Mouse (Mus musculus) heart, postnatal 36 days (tissue): ENCODE measurements around the gene Thap3. TPM values are rescaled to one million over a fixed set of nuclear protein-coding genes. Genes with fewer than 3 reads are reported as not detected.

Experiments used
- DNase-seq, 2 experiments: peaks; one replicate each; pipeline ENCODE4 v3.0.0; 2021 to 2022
- intact Hi-C: fragments of 180-260 bp; cut with DNase I; formaldehyde crosslinking; loops from one replicate; pipeline ENCODE4 v1.15.1; 2025
- total RNA-seq, 2 experiments: library from RNA; stranded (reverse); gene quantifications; 2 replicates each; pipeline ENCODE4 v1.2.3; 2021

The Thap3 gene
- total RNA-seq, 2 experiments from 2014 or later, result 12.8 to 12.9 TPM

DNA sequence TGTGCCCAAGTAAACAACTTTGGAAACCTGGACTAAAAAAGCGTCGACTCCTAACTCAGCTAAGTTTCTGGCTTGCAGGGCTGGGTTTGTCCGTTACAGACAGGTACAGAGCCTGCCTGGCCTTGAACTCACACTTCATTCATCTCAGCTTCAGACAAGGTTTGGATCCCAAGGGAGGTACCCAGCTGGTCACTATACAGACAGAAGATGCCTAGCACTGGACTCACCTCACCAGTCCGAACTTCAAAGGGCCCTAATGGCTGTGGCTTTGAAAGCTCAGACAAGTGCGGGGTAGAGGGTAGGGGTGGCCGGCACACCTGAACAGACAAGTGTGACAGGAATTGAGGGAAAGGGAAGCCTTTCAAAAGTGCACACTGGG is 302 bp upstream of the Thap3 start:
- intact Hi-C loops, result loop anchor here (2.0 kb wide), 1 partner anchor 40 kb away; no protein-coding TSS in a partner anchor
- no peak for DNase-seq

DNA sequence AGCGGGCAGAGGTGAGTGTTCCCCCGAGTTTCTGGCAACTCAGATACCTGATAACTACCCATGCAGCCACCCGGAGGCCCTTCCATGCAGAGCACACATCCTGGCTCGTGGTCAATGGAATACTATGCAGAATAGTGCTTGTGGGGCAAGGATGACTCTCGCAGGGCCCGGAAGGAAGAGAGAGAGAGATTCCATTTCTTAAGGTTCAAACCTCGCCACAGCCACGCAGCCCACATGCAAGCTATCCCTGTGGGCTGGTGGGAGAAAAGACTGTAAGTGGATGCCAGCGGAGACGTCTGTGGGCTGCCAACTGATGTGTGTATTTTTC is 819 bp downstream of the Thap3 start:
- no peak for DNase-seq
- intact Hi-C loops, result loop anchor here (2.0 kb wide), 1 partner anchor 41 kb away; no protein-coding TSS in a partner anchor

DNA sequence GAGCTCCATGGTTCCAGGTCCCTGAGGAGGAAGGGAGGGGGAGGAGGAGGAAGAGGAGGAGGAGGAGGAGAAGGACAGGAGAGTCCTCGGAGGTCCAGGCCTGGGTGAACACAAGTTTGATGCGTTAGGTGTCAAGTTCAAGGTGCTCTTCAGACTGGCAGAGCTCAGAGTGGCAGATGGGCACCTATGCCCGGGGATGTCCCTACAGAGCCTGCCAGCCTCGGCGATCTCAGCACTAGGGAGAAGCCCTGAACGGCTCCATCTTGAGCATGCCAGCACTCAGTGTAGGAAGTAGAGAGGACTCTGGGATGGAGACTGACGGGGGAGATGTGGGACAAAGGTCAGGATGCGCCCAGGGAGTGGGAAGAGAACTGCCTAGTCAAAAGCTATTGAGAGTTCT is 2.1 kb downstream of the Thap3 start:
- intact Hi-C loops, result loop anchor here (2.0 kb wide), 1 partner anchor 52 kb away; the partner anchor contains the start of genes Nol9 and Tas1r1
- DNase-seq, result no peak

DNA sequence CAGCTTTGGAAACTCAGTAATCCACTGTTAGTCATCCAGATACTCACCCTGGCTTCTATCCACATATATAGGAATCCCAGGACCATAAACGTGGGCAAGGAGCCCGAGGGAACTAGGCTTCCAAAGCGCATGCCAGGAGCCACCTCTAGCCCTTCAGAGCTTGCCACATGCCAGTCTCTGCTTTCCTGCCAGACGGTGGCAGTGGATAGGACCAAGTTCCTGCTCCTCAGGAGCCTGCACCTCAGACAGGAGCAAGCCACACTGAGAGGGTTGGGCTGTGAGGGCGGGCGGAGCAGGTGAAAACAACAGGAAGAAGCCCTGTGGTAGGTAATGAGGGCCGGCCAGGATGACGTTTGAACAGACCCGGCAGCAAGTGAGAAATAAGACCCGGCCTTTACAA is 2.9 kb downstream of the Thap3 start:
- DNase-seq, result no peak
- intact Hi-C loops, result loop anchor here (2.0 kb wide), 1 partner anchor 53 kb away; the partner anchor contains the start of genes Nol9 and Tas1r1

DNA sequence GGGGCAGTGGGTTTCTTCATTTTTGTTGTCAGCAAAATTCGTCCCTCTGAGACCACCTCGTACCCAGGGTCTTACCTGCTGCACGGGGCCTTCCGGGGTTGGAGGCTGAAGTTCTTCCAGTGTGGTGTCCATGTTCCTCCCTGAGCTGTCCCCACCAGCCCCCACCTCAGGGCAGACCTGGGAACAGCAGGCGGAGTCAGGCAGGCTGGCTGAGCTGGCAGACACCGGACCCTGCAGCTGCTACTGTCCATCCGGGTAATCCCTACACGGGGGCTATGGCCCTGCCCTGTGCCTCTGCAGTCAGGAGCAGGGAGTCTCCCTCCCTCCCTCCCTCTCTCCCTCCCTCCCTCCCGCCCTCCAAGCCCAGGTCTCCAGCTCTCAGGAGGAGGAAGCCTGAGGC is 5.2 kb downstream of the Thap3 start:
- DNase-seq, result no peak

DNA sequence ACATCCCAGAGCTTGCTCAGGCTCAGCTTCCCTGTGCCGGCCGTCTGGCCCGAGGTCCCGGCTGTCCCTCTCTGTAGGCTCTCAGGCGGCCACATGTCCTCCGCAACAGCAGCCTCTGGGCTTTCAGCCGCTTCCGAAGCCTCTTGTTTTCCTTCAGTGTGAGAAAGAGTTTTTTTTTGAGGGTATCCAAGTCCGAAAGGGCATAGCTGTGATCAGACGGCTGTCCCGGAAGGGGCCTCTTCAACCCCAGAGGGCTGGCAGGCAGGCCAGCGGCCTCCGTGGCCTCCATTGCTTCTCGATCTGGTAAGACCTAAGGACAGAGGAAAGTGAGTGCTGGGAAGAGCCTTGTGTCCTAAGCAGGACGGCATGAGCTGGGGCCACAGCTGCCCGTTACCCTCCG is 5.8 kb downstream of the Thap3 start:
- no peak for DNase-seq

More for the DNA sequence above, 5.2 kb downstream of the Thap3 start:
- intact Hi-C loops, result no loop called here

DNA sequence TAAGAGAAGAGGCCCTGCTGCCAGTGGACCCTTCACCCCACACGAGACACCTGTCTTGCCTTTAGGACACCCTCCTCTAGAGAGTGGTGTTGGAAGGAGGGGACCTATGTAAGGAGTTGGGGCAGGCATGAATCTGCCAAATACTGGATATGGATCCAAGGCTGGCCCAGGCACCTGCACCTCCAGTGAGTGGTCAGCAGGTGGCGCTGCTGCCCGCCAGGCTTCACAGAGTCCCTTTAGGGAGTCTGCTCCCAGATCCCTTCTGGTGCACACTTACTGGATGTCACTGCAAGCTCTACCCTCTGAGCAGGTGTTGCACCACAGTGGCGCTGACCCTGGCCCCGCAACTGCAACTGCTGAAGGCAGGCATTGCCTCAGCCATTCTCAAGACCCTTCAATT is 7.4 kb downstream of the Thap3 start:
- peak; percentile 85 to 88 for DNase-seq
- intact Hi-C loops, result loop anchor here (1.0 to 2.0 kb wide), 2 partner anchors 54 to 115 kb away; no protein-coding TSS in a partner anchor

More for the DNA sequence above, 5.8 kb downstream of the Thap3 start:
- intact Hi-C loops, result no loop called here

DNA sequence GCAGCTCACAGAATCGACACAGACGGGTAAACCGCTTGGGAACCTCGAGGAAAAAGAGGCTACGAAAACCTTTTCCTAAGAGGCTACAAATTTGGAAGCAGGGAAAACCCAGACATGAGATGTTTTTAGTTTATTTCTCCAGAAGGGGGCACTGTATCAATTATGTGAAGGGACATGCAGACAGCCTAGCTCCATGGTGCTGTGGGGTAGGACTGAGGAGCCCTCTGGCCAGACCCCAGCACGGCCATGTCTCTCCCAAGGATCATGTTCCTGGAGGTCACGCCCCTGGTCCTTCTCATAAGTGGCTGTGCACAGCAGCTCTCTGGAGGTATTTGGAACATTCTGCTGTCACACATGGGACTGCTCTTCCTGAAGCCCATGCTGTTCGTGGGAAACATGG is 8.1 kb downstream of the Thap3 start:
- intact Hi-C loops, result loop anchor here (1.0 to 2.0 kb wide), 2 partner anchors 55 to 116 kb away; no protein-coding TSS in a partner anchor
- no peak for DNase-seq

DNA sequence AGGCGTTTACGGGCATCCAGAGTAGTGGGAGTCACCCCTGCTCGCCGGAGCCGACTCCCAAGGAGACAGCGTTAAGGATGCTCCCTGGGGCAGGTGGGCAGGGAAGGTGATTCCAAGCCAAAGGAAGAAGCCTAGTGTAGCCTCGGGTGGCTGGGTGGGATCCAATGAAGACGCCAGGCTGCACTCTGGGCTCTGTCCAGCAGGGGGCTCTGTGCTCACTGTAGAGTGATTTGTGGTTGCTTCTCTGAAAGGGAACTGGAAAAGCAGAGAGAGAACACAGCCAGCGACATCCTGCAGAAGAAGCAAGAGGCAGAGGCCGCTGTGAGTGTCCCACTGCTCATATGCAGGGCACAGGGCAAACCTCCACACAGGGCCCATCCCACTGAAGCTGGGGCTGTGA is 11.0 kb downstream of the Thap3 start:
- peak; percentile 88 to 93 for DNase-seq
- intact Hi-C loops, result no loop called here

DNA sequence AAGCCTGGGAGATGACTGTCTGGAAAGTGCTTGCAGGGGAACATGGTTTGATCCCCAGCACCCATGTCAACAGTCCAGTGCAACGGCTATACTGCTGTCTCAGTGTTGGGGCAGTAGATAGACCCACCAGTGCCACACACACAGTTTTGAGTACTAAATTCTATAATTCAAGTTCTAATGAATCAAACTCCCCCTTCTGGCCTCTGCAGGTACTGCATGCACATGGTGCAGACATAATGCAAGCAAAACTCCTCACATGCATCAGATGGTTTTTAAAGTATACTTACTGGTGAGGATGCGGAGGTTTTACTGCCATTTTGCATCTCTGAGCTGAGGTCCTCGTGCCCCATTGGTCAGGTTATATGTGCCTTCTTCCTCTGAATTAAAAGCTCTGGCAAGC is 13.4 kb downstream of the Thap3 start:
- no peak for DNase-seq
- intact Hi-C loops, result no loop called here

DNA sequence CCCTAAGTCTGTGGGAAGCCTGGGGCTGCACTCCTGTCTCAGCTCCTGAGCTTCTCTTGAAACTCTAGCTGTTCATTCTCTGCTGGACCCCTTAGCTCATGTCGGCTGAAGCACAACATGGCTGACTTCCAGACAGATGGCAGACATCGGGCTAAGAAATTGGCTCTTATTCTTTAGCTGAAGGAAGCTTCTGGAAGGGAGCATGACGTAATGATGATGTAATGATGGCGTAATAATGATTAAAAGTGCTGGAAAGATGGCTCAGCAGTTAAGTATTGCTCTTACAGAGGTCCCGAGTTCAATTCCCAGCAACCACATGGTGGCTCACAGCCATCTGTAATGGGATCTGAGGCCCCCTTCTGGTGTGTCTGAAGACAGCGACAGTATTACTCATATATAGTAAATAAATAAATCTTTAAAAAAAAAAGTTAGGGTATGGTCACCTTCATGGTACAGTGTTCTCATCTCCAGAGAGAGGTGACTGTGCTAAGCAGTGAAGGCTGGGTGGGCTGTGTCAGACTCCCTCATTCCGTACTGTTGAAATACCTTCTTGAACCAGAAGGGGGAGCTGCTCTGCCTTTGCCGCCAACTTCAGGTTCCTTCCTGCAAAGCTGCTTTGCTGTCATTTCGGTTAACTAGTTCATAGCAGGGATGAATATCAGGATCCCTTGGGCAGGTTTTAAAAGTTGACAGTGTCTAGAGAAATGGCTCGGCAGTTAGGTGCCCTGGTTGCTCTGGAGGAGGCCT is 16.4 kb downstream of the Thap3 start:
- DNase-seq, result no peak
- intact Hi-C loops, result no loop called here

DNA sequence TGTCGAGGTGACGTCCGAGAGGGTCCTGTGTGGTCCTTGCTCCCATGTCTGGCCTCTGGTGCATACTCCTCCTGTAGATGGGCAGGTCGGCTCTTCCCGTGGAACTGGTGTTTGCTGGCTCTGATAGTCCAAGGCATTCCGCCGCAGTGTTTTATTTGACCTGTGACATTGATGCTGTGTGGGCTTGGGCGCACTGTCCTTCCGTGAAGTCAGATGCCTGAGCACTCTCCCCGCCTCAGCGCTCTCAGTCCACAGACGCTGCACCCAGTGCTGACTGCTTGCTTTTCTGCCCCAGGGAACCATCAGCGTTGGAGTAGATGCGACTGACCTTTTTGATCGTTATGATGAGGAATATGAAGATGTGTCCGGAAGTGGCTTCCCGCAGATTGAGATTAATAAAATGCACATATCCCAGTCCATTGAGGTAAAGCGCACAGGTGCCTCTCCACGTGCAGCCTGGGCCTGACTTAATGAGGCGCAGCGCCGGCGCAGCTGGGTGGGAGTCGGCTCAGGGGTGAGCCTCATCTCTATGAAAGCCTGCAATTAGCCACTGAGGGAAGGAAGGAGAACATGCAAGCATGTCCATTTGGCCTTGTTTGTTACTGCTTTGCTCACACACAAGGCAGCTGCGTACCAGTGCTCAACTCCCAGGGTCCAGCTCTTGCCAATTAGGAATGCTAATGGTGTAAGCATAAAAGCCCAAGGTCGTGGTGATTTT is 20.4 kb downstream of the Thap3 start:
- DNase-seq, result no peak
- intact Hi-C loops, result no loop called here

DNA sequence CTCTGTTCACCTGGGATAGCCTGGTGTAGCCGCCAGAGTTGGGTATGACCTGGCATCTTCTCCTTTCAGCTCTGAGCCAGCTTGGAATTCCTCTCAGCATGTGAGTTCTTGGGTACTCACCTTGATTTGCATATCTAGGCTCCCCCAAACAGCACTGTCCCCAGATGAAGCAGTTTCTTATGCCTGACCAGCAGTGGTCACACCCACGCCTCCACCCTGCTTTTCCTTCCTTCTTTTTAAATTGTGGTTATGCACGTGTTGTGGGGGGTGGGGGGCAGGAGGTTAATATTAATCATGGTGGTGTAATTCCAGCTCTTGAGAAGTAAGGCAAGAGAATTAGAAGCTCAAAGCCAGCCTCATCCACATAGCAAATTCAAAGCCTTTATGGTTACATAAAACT is 26.0 kb downstream of the Thap3 start:
- no peak for DNase-seq
- intact Hi-C loops, result no loop called here

DNA sequence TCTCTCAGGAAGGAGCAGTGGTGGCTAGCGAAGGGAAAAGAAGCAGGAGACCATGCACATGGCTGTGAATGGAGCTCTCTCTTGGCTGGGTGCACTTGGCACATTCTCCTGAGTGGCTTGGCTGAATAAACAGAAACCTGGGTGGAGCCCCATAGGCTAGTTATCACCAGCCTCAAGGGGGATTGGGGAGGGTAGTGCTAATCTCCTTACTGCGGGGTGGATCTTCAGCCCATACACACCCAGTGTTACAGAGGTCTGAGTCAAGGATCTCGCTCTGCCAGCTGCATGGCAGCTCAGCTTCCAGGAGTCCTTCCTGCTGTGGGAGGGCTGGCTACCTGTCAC is 28.3 kb downstream of the Thap3 start:
- no peak for DNase-seq
- intact Hi-C loops, result no loop called here

DNA sequence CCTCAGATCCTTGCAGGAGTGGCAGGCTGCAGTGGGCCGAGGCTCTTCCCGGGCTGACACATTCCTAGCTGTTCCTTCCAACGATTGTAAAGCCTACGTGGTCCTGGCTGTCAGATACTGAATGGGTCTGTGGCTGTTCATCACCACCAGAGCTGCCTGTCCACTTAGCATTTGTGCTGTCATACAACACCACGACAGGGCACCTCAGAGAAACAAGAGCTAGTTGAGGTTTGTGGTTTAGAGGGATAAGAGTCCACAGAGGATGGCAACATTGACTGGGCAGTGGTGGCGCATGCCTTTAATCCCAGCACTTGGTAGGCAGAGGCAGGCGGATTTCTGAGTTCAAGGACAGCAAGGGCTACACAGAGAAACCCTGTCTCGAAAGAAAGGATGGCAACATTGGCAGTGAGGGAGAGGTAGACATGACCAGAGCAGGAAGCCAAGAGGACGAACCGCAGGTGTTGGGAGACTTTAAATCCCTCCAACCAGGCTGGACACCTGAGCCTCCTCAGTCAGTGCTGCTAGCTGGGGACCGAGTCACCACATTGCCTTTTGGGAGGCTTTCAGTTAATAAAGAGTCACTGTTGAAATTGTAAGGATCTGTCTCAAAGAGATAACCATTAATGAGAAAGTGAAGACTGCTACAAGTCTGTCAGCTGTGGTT is 28.8 kb downstream of the Thap3 start:
- no peak for DNase-seq
- intact Hi-C loops, result no loop called here

DNA sequence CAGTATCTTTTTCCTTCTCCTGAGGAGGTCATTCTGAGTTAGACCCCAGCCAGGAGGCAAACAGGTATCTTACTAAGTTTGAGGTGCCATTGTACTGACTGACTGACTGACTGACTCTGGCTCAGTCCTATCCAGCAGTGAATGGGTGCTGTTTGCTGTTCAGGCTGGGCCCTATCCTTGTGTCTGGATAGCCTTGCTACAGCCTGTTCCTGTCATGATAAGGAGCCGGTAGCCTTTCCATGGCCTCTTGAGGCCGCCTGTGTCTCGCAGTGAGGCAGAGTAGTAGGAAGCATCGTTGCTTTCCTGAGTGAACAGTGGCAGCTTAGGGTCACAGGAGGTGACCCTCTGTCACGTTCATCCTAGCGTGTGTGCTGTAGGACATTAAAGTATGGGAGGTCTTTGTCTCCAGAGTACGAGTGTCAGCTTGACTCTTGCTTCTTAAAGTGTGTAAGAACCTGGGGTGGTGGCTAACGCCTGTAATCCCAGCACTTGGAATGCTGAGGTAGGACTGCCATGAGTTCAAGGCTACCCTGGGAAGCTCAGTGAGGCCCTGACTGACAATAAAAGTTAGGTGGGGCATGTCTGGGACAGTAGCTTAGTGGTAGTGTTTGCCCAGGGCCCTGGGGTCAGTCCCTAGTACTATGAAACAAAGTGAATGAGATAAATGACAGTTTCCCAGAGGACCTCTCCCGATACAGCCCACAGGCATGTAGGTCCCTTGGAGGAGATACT is 31.0 kb downstream of the Thap3 start:
- DNase-seq, result no peak
- intact Hi-C loops, result no loop called here

DNA sequence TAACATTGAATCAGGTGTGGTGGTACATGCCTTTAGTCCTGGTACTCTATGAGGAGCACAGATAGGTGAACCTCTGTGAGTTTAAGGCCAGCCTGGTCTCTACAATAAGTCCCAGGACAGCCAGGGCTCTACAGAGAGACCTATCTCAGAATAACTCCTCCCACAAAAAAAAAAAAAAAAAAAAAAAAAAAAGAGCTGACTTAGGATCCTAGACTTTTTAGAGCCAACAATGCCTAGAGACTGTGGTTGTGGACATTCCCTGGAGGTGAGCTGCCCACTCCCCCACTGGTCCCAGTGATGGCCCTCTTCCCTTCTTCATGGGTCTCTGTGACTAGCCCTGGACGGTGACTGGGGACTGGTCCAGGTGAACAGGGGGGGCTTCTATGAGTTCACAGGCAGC is 33.0 kb downstream of the Thap3 start:
- intact Hi-C loops, result no loop called here
- no peak for DNase-seq

DNA sequence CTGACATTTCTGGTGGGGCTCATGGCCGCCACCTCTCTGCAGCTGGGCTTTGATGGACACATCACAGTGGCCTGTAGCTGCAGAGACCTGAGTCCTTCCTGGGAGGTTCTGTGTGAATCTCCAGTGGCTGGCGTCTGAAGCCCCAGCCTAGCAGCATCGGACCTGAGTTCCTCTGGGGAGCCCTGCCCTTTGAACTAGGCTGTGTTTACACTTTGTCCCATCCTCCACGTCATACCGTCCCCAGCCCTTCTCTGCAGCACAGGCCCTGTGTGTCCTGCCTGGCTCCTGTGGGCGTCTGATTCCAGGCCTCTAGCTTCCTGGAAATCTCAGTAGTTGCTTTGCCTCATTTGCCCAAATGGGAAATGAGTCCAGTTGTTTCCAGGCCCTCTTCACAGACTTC is 35.6 kb downstream of the Thap3 start:
- intact Hi-C loops, result no loop called here

DNA sequence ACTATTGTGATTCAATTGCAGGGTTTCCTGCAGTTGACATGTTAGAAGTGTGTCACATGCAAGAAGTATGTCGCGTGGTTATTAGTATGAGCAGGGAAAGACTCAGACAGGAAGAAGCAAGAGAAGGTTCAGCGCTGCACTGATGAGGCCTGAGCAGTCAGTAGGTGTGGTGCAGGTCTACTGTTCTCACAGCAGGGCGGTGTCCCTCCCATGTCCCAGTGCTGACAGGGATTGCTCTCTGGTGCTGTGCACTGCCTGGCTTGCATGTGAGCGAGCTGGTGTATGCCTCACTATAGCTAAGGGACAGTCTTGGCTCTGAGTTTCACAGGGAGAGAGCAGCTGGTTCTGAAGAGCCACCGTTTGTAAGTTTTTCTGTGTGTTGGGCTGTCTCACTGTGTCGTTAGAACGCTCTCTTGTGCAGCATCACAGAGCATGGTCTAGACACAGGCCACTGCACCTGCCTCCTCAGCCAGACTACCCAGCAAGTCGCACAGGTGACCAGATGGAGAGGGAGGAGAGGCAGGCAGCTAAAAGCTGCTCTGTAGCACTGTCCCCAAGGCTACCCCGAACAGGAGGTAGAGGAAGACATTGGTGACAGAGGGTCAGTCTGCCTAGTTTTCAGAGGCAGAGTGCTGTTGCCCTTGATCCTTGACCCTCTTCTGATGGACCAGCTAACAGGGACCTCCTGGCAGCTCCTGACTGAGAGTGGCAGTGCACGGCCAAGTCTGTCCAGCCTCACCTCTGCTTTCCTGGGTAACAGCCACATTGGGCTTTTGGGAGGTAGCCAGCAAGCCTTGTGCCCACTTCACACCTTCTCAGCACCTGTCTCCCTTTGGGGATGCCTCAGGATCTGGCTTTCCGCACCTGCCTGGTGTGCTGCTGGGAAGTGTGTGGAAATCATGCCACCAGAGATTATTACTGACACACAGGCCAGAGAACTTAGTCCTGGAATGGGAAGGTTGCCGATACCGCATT is 40.0 kb downstream of the Thap3 start:
- intact Hi-C loops, result no loop called here
- no peak for DNase-seq

More for the DNA sequence above, 35.6 kb downstream of the Thap3 start:
- DNase-seq, result no peak

DNA sequence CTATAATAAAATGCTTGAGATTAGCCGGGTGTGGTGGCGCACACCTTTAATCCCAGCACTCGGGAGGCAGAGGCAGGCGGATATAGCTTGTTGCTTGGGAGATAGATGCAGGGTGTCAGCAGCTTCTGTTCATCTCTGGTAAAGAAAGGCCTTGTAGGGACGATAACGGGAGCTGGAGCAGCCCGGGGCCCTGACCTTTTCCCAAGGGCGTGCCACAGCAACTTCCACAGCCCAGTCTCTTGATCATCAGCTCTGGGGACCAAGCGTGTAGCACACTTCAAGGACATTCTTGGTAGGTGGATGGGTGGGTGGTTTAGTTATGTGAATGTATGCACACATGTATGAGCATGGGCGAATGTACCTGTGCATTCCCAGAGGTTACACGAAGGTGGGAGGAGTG is 42.6 kb downstream of the Thap3 start:
- DNase-seq, result no peak
- intact Hi-C loops, result no loop called here
